Mouse (Mus musculus): ENCODE results near the gene Dner.

Gene Dner

GRCm38 (mm10) chr1:84695517-84696411 lies at the start of gene Dner:
Gene Dner, minus strand, starts transcription at chr1:84696221.
- DNase-seq (ENCODE audit: low spot score in 2 of 2) = peak; percentile 61 to 62

GRCm38 (mm10) chr1:84742156-84742555 lies 46.1 kb upstream of the Dner start:
- DNase-seq (ENCODE audit: low spot score in 2 of 2) = no peak

DNA sequence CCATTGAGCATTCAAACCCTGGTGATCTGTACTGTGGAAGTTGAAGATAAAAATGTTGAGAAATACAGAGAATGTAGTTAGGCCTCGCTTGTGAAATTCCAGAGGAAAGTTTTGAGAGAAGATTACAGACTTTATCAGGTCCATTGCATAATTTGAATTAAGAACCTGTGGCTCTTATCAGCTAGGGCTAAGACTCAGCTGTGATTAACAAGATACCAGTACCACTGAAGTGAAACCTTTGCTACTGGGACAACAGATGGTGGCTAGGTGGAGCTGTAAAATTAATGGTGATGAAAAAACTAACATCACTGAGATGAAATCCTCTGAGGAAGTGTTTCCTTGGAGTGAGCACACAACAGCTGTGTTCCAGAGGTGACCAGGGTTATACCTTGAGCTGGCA lies 44.1 kb upstream of the Dner start:
- no peak for DNase-seq (ENCODE audit: low spot score in 2 of 2)

DNA sequence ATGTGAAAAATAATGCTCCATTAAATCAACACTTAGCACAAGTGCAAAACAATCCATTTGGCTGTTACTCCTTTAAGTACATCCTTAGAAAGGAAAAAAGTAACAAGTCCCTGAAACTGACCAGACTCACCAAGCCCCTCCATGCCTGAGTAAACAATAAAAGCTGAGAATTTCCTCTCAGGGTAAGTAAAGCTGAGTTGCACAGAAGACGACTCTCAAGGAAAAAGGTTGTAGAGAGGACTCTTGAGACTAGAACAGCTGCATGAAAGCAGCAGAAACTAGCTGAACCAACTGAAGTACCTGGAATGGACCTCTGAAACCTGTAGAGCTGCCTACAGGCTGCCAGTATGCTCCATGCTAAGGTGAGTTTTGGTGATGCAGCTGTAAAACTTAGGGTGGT lies 41.1 kb upstream of the Dner start:
- no peak for DNase-seq (ENCODE audit: low spot score in 2 of 2)

DNA sequence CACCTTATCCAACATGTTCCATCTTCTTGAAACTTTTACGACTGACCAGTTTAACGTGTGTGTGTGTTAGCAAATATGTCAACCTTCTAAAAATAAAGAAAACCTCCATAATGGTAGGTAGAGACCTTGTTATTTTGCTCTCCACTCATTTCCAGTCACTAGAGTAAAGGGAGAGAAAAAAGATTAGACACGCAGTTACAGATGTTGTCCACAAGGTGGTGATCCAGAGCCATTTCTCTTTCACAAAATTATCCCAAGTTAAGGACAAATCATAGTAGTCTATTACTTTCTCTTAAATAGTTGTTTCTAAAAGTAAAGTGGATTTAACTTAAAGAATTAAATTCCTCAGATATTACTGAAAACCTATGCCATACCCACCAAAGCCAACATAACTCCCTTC lies 37.8 kb upstream of the Dner start:
- DNase-seq (ENCODE audit: low spot score in 2 of 2) = no peak

DNA sequence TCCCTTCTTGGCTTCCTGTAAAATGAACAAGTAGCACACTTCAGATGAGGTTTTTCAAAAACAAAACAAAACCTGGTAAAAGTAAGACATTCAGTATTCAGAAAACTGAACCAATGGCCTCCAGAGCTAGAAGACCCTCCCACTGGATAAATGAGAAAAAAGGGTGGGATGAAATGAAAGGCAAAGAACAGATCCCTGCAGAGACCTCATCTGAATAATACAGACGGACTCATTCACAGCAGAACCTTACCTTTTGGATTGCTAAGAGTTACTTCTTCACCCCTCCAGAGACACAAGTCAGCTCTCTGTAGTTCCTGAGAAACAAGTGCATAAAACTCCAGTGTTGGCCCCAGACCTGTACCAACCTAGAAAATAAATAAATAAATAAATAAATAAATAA lies 35.7 kb upstream of the Dner start:
- DNase-seq (ENCODE audit: low spot score in 2 of 2) = no peak

GRCm38 (mm10) chr1:84722841-84723240 lies 26.8 kb upstream of the Dner start:
- no peak for DNase-seq (ENCODE audit: low spot score in 2 of 2)

DNA sequence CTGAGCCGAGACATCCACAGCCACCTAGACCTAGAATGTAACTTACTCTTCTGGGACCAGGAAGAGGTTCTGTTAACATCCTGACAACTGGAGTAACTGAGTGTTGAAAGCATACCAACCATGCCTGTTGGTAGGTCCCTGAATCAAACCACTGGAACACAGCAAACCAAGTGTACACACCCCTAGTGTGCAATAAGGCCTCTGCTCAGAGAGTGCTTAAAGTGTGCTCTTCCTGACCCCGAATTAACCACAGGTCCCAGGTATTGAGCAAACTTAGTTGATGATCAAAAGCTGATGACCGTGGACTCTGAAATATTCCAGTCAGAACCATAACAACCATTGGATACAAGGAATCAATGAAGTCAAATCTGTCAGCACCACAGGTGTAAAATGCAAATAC lies 26.4 kb upstream of the Dner start:
- DNase-seq (ENCODE audit: low spot score in 2 of 2) = no peak

GRCm38 (mm10) chr1:84721942-84722341 lies 25.9 kb upstream of the Dner start:
- DNase-seq (ENCODE audit: low spot score in 2 of 2) = no peak

GRCm38 (mm10) chr1:84709810-84710785 lies 14.1 kb upstream of the Dner start:
- no peak for DNase-seq (ENCODE audit: low spot score in 2 of 2)

DNA sequence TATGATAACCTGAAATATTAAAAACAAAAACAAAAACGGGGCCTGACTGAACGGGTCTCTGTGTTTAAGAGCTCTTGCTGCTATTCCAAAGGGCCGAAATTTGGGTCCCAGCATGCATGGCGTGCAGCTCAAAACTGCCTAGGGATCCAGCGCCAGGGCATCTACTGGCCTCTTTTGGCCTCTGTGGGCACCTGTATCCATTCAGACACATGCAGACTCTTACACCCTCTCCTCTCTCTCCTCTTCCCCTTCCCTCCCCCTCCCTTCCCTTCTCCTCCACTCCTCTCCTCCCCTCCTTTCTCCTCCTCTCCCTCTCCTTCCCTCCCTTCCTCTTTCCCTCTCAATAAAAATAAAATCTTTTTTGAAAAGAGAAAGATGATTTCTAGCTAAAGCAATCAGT lies 13.4 kb upstream of the Dner start:
- DNase-seq (ENCODE audit: low spot score in 2 of 2) = no peak

DNA sequence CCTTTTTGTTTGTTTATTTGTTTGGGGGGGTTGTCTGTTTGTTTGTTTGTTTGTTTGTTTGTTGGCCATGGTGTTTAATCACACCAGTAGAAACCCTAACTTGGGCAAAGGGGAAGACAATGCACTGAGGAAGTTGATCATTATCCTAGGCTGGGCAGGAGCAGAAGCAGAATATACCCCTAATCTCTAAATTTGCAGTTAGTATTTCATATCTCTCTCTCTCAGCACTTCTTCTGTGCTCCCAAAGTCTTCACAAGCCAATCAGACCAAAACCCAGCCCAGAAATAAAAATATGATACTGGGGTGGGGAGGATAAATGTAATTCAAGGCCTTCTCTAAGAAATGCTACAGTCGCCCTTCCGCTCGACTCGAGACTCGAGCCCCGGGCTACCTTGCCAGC lies 4.2 kb upstream of the Dner start:
- no peak for DNase-seq (ENCODE audit: low spot score in 2 of 2)

- DNase-seq (ENCODE audit: low spot score in 2 of 2) = no peak
Measured at GRCm38 (mm10) chr1:84697136-84697535, 1.1 kb upstream of the Dner start.

DNA sequence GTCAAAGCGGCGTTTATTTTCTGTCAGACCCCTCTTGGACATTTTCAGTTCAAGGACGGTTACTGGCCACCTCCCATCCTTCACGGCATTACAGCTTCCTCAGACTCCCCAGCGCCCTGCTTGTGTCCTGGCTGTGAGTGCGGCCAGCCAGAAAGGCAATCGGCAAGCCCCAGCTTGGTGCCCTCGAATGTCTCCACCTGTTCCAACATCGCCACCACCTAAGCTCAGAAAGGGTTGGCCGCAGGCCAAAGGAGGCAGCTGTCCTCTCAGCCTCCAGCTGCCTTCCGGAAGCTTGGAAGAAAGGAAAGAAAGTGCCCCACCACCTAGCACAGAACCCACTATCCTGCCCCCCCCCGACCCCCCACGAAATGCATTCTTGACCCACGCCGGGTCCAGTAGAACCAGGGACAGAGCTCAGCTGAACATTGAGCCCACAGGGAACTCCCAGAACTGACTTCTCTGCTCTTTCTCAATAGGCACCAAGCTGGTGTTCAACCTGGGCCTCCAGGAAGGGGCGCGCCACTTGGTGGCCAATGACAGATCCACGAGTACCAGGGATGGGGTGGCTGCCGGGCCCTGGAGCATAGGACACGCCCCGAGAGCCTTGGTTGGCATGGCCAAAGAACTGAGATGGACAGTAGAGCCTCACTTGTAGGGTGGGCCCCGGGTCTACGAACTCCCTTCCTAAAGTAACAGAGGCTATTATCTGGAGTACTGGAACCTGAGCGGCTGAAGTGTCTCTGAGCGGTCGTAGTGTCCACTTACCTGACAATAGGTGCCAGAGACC lies 1.1 kb downstream of the Dner start:
- no peak for DNase-seq (ENCODE audit: low spot score in 2 of 2)

GRCm38 (mm10) chr1:84677910-84678309 lies 18.1 kb downstream of the Dner start:
- DNase-seq (ENCODE audit: low spot score in 2 of 2) = no peak

GRCm38 (mm10) chr1:84668100-84668846 lies 27.7 kb downstream of the Dner start:
- no peak for DNase-seq (ENCODE audit: low spot score in 2 of 2)

- DNase-seq (ENCODE audit: low spot score in 2 of 2) = no peak
Measured at GRCm38 (mm10) chr1:84667660-84668059, 28.4 kb downstream of the Dner start.

- no peak for DNase-seq (ENCODE audit: low spot score in 2 of 2)
Measured at GRCm38 (mm10) chr1:84664377-84665118, 31.5 kb downstream of the Dner start.

- DNase-seq (ENCODE audit: low spot score in 2 of 2) = no peak
Measured at GRCm38 (mm10) chr1:84646781-84647180, 49.2 kb downstream of the Dner start.

GRCm38 (mm10) chr1:84640463-84640862 lies 55.6 kb downstream of the Dner start:
- DNase-seq (ENCODE audit: low spot score in 2 of 2) = no peak
